Mouse (Mus musculus) kidney, embryonic 15.5 days (tissue): ENCODE results near the gene 1700024P04Rik. TPM values are rescaled to one million over a fixed set of nuclear protein-coding genes. Genes with fewer than 3 reads are reported as not detected.

Experiments
- ATAC-seq: fragments of 200-750 bp; cut with Nextera tagmentation; replicated peaks from 2 replicates; pipeline ENCODE4 v1.8.0; 2017; ENCODE audit warnings: moderate TSS enrichment; ENCODE audit not compliant: low FRiP score
- H3K27ac ChIP-seq: fragments of 300-500 bp; sonication (generic); 2 replicates; pipeline ENCODE4 v1.5.1; 2015; ENCODE audit warnings: mild to moderate bottlenecking, inconsistent platforms
- H3K27me3 ChIP-seq: fragments of 300-500 bp; sonication (generic); 2 replicates; pipeline ENCODE4 v1.6.1; 2015; ENCODE audit warnings: inconsistent platforms
- H3K36me3 ChIP-seq: fragments of 300-500 bp; sonication (generic); 2 replicates; pipeline ENCODE4 v1.6.1; 2015; ENCODE audit warnings: inconsistent platforms
- H3K4me1 ChIP-seq: fragments of 300-500 bp; sonication (generic); 2 replicates; pipeline ENCODE4 v1.6.1; 2015; ENCODE audit warnings: inconsistent platforms
- H3K4me2 ChIP-seq: fragments of 300-500 bp; sonication (generic); 2 replicates; pipeline ENCODE4 v1.6.1; 2015; ENCODE audit warnings: moderate library complexity, mild to moderate bottlenecking, inconsistent platforms
- H3K4me3 ChIP-seq: fragments of 300-500 bp; sonication (generic); replicated peaks from 2 replicates; pipeline ENCODE4 v1.5.1; 2015; ENCODE audit warnings: mild to moderate bottlenecking, inconsistent platforms
- H3K9ac ChIP-seq: fragments of 300-500 bp; sonication (generic); 2 replicates; pipeline ENCODE4 v1.6.1; 2015; ENCODE audit warnings: mild to moderate bottlenecking, inconsistent platforms
- H3K9me3 ChIP-seq: fragments of 300-500 bp; sonication (generic); replicated peaks from 2 replicates; pipeline ENCODE4 v1.6.1; 2016; ENCODE audit warnings: inconsistent platforms
- WGBS: fragments of 180-500 bp; shearing (Covaris S2); methylation state at CpG from one replicate; pipeline ENCODE4 v1.1.7; 2015; ENCODE audit warnings: mixed read lengths; 5-methylcytosine and 5-hydroxymethylcytosine counted together
- polyA plus RNA-seq: library from polyadenylated mRNA; unstranded; fragments of >200 nt; fragmentation: Nextera tagmentation; extraction: Ambion mirVana; gene quantifications from 2 replicates; pipeline ENCODE4 v1.2.1, GENCODE M21; 2015

The 1700024P04Rik gene
- not detected in 2 replicates for polyA plus RNA-seq

GRCm38 (mm10) chr13:98984465-98984864, at the start of gene 1700024P04Rik:
1700024P04Rik (minus strand) TSS chr13:98984565.
- ATAC-seq = no peak
- WGBS = 73% methylated on average over 2 of the region's 2 CpGs
- no peak within 1 kb of the TSS for H3K27ac ChIP-seq
- no peak within 1 kb of the TSS for H3K4me2 ChIP-seq
- H3K4me1 ChIP-seq = no peaks in the 10 kb centered on the region
- H3K9me3 ChIP-seq = no peaks in the 10 kb centered on the region
- no peaks in the 10 kb centered on the region for H3K27me3 ChIP-seq
- no peak within 1 kb of the TSS for H3K4me3 ChIP-seq
- no peak within 1 kb of the TSS for H3K9ac ChIP-seq
- no peaks in the 10 kb centered on the region for H3K36me3 ChIP-seq

- Histone ChIP-seq H3K36me3 (no peaks in the 10 kb centered on the region), H3K9ac (no peak overlapping the region), H3K9me3 (no peaks in the 10 kb centered on the region), H3K27ac (no peak overlapping the region), H3K4me2 (no peak overlapping the region), H3K4me3 (no peak overlapping the region), H3K4me1 (peaks cover 13% of the 10 kb centered on the region), H3K27me3 (no peaks in the 10 kb centered on the region)
- WGBS = 61% methylated on average over 11 of the region's 11 CpGs
- ATAC-seq = no peak
Observed at GRCm38 (mm10) chr13:99031223-99032216, 47.2 kb upstream of the 1700024P04Rik start.

- Histone ChIP-seq H3K36me3 (no peaks in the 10 kb centered on the region), H3K27ac (no peak overlapping the region), H3K27me3 (no peaks in the 10 kb centered on the region), H3K4me1 (peaks cover 13% of the 10 kb centered on the region), H3K9me3 (no peaks in the 10 kb centered on the region), H3K9ac (no peak overlapping the region), H3K4me3 (no peak overlapping the region), H3K4me2 (no peak overlapping the region)
- ATAC-seq = no peak
- 65% methylated on average over 15 of the region's 15 CpGs for WGBS
Observed at GRCm38 (mm10) chr13:99030579-99031200, 46.3 kb upstream of the 1700024P04Rik start.

- no peaks in the 10 kb centered on the region for H3K27me3 ChIP-seq
- 47% methylated on average over 5 of the region's 5 CpGs for WGBS
- H3K4me3 ChIP-seq = no peak overlapping the region
- H3K36me3 ChIP-seq = no peaks in the 10 kb centered on the region
- no peaks in the 10 kb centered on the region for H3K9me3 ChIP-seq
- ATAC-seq = no peak
- no peak overlapping the region for H3K27ac ChIP-seq
- H3K4me2 ChIP-seq = no peak overlapping the region
- peaks cover 17% of the 10 kb centered on the region for H3K4me1 ChIP-seq
- no peak overlapping the region for H3K9ac ChIP-seq
Observed at GRCm38 (mm10) chr13:99025268-99025667, 40.9 kb upstream of the 1700024P04Rik start.

GRCm38 (mm10) chr13:99022036-99022435, 37.7 kb upstream of the 1700024P04Rik start:
- no peaks in the 10 kb centered on the region for H3K27me3 ChIP-seq
- H3K36me3 ChIP-seq = no peaks in the 10 kb centered on the region
- H3K27ac ChIP-seq = no peak overlapping the region
- WGBS = 75% methylated on average over 7 of the region's 7 CpGs
- no peak for ATAC-seq
- no peak overlapping the region for H3K4me3 ChIP-seq
- no peak overlapping the region for H3K9ac ChIP-seq
- peaks cover 14% of the 10 kb centered on the region for H3K4me1 ChIP-seq
- H3K4me2 ChIP-seq = no peak overlapping the region
- H3K9me3 ChIP-seq = no peaks in the 10 kb centered on the region

GRCm38 (mm10) chr13:99021181-99021580, 36.8 kb upstream of the 1700024P04Rik start:
- no peaks in the 10 kb centered on the region for H3K27me3 ChIP-seq
- no peak overlapping the region for H3K9ac ChIP-seq
- no peak overlapping the region for H3K4me3 ChIP-seq
- H3K4me2 ChIP-seq = no peak overlapping the region
- peaks cover 14% of the 10 kb centered on the region for H3K4me1 ChIP-seq
- no peak overlapping the region for H3K27ac ChIP-seq
- no peak for ATAC-seq
- WGBS = 73% methylated on average over 6 of the region's 6 CpGs
- no peaks in the 10 kb centered on the region for H3K9me3 ChIP-seq
- H3K36me3 ChIP-seq = no peaks in the 10 kb centered on the region

GRCm38 (mm10) chr13:99019831-99020669, 35.7 kb upstream of the 1700024P04Rik start:
- Histone ChIP-seq H3K36me3 (no peaks in the 10 kb centered on the region), H3K9me3 (no peaks in the 10 kb centered on the region), H3K4me1 (peaks cover 10% of the 10 kb centered on the region), H3K4me3 (no peak overlapping the region), H3K4me2 (no peak overlapping the region), H3K27me3 (no peaks in the 10 kb centered on the region), H3K9ac (no peak overlapping the region), H3K27ac (no peak overlapping the region)
- no peak for ATAC-seq
- 90% methylated on average over 11 of the region's 11 CpGs for WGBS

- Histone ChIP-seq H3K4me3 (0 out of 2 replicates have a peak overlapping the region, but pooled peaks have one; percentile 8), H3K9me3 (no peaks in the 10 kb centered on the region), H3K4me1 (peaks cover 9% of the 10 kb centered on the region), H3K9ac (no peak overlapping the region), H3K36me3 (no peaks in the 10 kb centered on the region), H3K27ac (no peak overlapping the region), H3K4me2 (peak overlapping the region; percentile 48), H3K27me3 (no peaks in the 10 kb centered on the region)
- peak; percentile 94 for ATAC-seq
- WGBS = 23% methylated on average over 15 of the region's 15 CpGs
Observed at GRCm38 (mm10) chr13:99018526-99019201, 34.3 kb upstream of the 1700024P04Rik start.

GRCm38 (mm10) chr13:99016696-99017095, 32.3 kb upstream of the 1700024P04Rik start:
- no peak for ATAC-seq
- Histone ChIP-seq H3K4me2 (no peak overlapping the region), H3K9me3 (no peaks in the 10 kb centered on the region), H3K36me3 (no peaks in the 10 kb centered on the region), H3K27me3 (no peaks in the 10 kb centered on the region), H3K27ac (no peak overlapping the region), H3K4me1 (peaks cover 14% of the 10 kb centered on the region), H3K9ac (no peak overlapping the region), H3K4me3 (no peak overlapping the region)
- 86% methylated on average over 4 of the region's 4 CpGs for WGBS

GRCm38 (mm10) chr13:99012891-99013290, 28.5 kb upstream of the 1700024P04Rik start:
- no peaks in the 10 kb centered on the region for H3K27me3 ChIP-seq
- H3K9ac ChIP-seq = no peak overlapping the region
- 71% methylated on average over 5 of the region's 5 CpGs for WGBS
- H3K4me2 ChIP-seq = no peak overlapping the region
- H3K4me3 ChIP-seq = no peak overlapping the region
- no peak for ATAC-seq
- H3K27ac ChIP-seq = no peak overlapping the region
- no peaks in the 10 kb centered on the region for H3K9me3 ChIP-seq
- peaks cover 5% of the 10 kb centered on the region for H3K4me1 ChIP-seq
- H3K36me3 ChIP-seq = no peaks in the 10 kb centered on the region

- no peak for ATAC-seq
- Histone ChIP-seq H3K36me3 (no peaks in the 10 kb centered on the region), H3K9me3 (peaks cover 8% of the 10 kb centered on the region), H3K4me2 (no peak overlapping the region), H3K4me3 (no peak overlapping the region), H3K4me1 (peaks cover 5% of the 10 kb centered on the region), H3K9ac (no peak overlapping the region), H3K27ac (no peak overlapping the region), H3K27me3 (no peaks in the 10 kb centered on the region)
- WGBS = 87% methylated on average over 5 of the region's 5 CpGs
Observed at GRCm38 (mm10) chr13:99008013-99008412, 23.6 kb upstream of the 1700024P04Rik start.
